Mouse (Mus musculus) forelimb bud, embryonic 11.5 days (tissue): Measurements from ENCODE around the gene Adam1b.
A peak's percentile ranks its signal among the peaks of the same experiment; 100 is the strongest.
"Not testable (repeated sequence)": the region's sequence is repeated elsewhere in the genome, so short reads cannot be mapped to it uniquely, and the experiment has no call there.

Experiments
- DNase-seq: peaks from one replicate; pipeline ENCODE4 v3.0.0-alpha.2; 2012; ENCODE audit warnings: low read depth, low spot score

The Adam1b gene

DNA sequence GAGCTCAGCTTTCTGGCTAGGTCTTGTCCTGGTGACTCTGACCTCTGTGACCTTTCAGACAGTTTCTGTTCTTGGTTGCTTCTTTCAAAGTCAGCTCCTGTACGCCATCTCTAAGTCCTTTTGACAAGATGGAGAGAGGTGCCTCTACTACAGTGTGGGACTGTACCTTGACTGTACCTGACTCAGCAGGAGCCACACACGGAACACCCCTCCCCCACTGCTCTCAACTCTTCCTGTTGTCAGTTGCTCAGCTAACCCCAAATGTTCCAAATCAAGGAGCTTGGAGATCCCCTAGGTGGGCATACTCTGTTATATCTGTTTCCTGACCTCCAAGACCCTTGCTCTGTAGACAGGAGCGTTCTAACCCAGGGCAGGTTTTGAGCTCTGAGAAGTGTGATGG lies at the start of gene Adam1b:
Gene Adam1b, minus strand, starts transcription at position 205 of the 400 bp plus-strand sequence.
- no peak for DNase-seq

- DNase-seq = no peak
Measured at GRCm38 (mm10) chr5:121549196-121549595, 46.0 kb upstream of the Adam1b start.

GRCm38 (mm10) chr5:121547084-121547483 lies 43.8 kb upstream of the Adam1b start:
- no peak for DNase-seq

- peak; percentile 58 for DNase-seq
Measured at GRCm38 (mm10) chr5:121546530-121546895, 43.3 kb upstream of the Adam1b start.

DNA sequence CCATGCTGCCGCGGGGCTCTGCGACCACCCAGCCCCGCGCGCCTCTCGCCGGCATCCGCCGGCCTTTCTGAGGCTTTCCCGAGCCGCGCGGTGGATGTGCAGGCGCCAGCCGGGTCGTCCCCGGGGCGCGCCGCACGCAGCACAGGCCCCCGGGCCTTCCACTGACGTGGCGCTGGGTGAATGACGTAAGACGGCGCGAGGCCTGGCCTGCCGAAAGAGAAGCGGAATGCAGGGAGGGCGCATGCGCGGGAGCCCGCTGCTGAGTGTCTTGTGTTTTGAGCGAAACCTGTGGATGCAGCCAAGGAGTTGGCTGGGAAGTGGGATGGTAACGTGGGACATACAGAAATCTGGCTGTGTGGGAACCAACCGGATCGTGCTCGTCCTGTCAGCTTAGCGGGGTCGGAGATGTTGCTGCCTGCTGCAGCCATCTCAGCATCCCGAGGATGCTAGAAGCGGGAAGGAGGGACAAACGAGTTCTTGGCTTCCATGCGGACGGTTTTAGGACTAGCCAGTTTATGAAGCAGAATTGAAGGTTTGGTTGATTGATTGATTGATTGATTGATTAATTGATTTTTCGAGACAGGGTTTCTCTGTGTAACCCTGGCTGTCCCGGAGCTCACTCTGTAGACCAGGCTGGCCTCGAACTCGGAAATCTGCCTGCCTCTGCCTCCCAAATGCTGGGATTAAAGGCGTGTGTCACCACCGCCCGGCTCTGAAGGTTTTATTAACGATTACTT lies 42.7 kb upstream of the Adam1b start, which contains the start of gene Mapkapk5:
Gene Mapkapk5, minus strand, starts transcription at position 113 of the 737 bp plus-strand sequence.
- peak; percentile 97 for DNase-seq

DNA sequence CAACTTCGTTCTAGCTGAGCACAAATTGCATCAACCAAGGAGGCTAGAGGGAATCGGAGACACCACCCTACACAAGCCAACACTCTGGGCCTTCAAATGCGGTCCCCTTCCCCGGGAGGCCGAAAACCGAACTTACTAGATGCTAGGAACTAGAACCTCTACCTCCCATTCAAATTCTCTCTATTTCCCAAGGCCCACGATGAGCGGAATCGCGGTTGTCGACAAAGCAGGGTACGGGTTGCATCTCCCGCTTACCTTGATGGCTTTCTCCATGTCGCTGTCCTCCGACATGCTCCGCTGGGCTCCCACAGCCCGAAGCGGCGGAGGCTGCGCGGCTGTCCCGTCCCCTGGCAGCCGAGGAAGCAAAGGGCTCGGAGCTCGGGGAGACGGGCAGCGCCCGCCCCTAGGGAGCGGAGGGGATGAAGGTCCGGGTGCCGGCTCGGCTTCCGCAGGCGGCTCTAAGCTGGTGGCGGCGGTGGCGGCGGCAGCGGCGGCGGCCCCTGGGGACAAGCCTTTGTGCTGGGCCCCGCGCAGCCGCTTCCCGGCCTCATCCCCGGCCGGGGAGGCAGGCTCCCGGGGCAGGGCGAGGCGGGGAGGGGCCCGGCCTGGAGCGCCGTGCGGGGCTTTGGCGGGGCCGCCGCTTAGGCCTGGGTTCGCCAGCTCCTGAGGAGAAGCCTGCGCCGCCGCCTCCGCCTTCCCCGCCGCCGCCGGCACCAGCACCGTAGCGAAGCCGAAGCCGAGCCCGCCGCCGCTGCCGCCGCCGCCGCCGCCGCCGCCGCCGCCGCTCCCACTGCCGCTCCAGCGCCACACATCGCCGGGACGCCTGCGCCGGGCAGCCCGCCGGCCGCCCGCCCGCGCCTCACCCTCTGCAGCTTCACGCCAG lies 41.9 kb upstream of the Adam1b start, which contains the start of the genes Adam1a and Gm42878:
Gene Adam1a, minus strand, starts transcription at position 573 of the 883 bp plus-strand sequence.
Gene Gm42878, minus strand, starts transcription at position 573 of the 883 bp plus-strand sequence.
- DNase-seq = no peak

DNA sequence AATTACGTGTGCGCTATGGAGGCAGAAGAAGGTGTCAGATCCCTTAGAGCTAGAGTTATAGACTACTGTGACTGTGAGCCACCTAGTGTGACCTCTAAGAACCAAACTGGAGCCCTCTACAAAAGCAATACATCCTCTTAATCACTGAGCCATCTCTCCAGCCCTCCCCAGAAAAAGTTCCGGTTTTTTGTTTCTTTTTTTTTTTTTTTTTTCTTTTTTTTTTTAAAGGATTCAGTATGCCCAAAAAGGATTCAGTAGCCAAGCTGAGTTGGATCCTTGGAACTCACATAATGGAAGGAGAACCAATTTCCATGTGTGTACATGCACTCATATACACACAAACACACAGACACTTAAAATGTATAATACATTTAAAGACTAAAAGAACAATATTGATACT lies 40.1 kb upstream of the Adam1b start:
- no peak for DNase-seq

DNA sequence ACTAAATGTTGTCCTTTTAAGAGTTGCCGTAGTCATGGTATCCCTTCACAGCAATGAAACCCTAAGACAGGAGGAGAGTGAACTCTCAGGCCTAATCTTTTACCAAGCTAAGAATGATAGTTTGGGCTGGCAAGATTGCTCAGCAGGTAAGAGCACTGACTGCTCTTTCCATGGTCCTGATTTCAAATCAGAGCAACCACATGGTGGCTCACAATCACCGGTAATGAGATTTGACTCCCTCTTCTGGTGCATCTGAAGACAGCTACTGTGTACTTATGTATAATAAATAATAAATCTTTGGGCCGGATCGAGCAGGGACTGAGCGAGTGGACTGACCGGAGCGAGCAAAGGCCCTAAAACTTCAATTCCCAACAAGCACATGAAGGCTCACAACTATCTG lies 38.0 kb upstream of the Adam1b start:
- DNase-seq = no peak

DNA sequence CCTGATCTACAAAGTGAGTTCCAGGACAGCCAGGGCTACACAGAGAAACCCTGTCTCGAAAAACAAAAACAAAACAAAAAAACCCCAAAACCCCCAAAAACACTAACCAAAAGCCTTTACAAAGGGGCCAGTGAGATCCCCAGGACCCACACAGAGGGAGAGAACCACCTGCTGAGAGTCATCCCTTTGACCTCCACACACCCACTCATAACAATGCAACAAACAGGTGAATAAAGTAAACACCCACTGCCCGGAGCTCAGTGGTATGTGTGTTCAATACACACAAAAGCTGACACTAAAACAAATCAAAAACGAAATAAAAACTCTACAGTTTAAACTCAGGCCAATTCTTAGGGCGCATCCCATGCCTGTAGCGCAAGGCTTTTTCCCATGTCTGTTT lies 36.8 kb upstream of the Adam1b start:
- DNase-seq = no peak

GRCm38 (mm10) chr5:121537588-121537987 lies 34.4 kb upstream of the Adam1b start:
- DNase-seq = no peak

GRCm38 (mm10) chr5:121536921-121537555 lies 33.8 kb upstream of the Adam1b start:
- DNase-seq = no peak

- no peak for DNase-seq
Measured at GRCm38 (mm10) chr5:121535116-121535515, 31.9 kb upstream of the Adam1b start.

GRCm38 (mm10) chr5:121534521-121534920 lies 31.3 kb upstream of the Adam1b start:
- peak; percentile 30 for DNase-seq

GRCm38 (mm10) chr5:121526961-121527360 lies 23.7 kb upstream of the Adam1b start:
- no peak for DNase-seq

DNA sequence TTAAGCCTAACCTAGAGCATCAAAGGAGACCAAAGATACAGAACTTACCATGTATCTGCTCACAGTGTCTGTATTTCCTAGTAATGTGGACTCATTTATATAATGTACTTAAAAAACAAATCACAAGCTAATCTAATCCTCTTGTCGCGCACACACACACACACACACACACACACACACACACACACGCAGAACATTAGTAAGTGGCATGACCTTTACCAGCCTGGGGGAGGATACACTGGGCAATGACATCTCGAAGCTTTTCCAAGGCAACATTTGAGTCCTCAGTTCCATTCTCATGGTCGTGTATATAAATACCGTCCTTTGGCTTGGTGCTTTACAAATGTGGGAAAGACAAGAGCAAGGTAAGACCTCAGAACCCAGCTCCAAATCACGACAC lies 23.3 kb upstream of the Adam1b start:
- no peak for DNase-seq

- no peak for DNase-seq
Measured at GRCm38 (mm10) chr5:121525774-121526450, 22.7 kb upstream of the Adam1b start.

DNA sequence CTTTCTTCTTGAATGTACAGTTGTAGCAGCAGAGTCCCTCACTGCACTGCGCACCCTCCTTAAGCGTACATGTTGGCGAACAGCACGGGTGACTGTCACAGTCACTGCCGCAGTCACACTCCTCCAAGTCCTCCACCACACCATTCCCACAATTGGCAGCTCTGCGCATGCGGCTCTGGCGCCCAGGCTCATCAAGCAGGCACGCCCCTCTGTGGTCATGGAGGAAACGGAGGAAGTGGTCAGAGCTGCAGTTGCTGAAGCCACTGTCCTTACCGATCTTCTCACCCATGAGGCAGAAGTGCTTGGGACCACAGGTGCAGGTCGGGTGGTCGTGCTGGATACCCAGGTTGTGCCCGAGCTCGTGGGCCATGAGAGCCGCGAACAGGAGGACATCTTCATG lies 16.5 kb upstream of the Adam1b start:
- not testable (repeated sequence) for DNase-seq

GRCm38 (mm10) chr5:121518983-121519382 lies 15.7 kb upstream of the Adam1b start:
- DNase-seq = no peak

DNA sequence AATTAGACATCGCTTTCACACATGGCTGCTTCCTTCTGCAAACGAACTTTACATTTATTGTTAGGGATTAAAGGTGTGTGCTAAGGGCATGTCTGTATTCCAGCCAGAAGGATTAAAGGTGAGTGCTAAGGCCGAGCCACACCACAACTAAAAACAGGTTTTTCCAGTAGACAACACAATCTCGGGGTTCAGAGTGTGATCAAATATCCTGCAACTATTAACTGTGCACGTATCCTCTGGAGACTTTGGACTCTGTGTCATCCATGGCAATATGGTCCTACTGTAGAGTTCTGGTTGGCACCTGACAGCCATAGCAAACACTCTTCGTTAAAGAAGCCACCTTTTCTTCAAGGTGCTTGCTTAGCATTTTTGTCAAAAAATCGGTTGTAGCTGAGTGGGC lies 6.8 kb upstream of the Adam1b start:
- DNase-seq = no peak

DNA sequence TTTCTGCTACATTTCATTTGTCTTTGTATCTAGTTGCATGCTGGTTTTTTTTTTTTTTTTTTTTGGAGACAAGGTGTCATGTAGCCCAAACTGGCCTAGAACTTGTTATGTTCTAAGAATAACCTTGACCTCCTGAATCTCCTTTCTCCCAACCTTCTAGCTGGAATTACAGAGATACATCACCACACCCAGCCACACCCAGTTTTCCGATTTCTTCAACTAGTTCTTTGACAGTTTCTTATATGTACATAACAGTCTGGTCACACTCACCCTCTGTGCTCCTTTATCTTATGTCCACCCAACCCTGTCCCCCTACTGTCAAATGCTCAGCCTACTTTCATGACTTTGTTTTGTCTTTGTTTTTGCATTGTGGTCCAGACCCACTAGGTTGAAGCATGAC lies 3.6 kb upstream of the Adam1b start:
- DNase-seq = no peak

DNA sequence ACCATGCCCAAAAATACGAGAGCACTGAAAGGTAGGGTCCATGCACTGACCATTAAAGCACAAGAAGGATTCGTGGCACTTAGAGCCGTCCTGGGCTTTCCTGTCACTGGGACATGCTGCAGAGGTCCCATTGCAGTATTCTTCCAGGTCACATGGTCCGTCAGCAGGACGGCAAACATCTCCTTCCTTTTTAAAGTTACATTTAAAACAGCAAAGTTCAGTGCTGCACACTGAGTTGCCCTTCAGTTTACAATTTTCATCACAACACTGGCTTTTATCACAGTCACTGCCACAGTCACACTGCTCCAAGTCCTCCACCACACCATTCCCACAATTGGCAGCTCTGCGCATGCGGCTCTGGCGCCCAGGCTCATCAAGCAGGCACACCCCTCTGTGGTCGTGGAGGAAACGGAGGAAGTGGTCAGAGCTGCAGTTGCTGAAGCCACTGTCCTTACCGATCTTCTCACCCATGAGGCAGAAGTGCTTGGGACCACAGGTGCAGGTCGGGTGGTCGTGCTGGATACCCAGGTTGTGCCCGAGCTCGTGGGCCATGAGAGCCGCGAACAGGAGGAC lies 1.7 kb downstream of the Adam1b start:
- not testable (repeated sequence) for DNase-seq
